Mouse (Mus musculus): ENCODE measurements around the gene Ttll4. TPM values are rescaled to one million over a fixed set of nuclear protein-coding genes. Genes with fewer than 3 reads are reported as not detected.

Gene Ttll4
- polyA plus RNA-seq, 1 experiment, result 42.5 TPM

DNA sequence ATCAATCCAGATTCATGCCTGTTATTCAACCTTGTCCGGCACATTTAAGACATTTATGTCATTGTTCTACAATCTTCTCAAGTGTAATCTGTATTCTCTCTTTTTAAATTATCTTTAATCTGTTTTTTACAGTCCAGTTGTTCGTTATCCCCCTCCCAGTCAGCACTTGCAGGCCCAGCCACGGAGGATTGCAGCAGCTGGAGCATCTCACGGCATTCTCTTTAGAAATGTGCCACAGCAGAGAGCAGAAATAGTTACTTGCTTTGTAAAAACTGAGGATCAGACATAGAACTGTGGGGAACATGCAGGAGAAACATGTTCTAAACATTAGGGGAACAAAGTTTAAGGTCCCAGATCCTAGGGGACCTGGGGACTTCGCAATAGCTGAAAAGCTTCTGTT, 43.5 kb downstream of the Ttll4 start:
- H3K4me3 ChIP-seq (ENCODE audit: insufficient read depth, low read length), result no peak overlapping the region

DNA sequence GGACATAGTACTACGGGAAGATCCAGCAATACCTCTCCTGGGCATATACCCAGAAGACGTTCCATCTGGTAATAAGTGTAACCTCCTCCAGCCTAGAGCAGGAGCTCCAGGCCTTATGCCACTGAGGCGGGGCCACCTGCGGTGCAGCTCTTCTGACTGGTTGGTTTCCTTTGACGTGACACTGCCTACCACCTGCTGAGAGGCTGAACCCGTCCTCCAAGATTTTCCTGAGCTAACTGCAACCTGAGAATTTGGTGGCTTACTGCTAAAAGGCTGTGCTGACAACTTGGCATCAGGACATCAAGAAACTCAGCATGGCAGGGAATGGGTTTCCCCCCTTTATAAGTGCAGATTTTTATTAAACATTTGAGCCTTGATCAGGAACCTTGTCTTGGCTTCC, 48.0 kb downstream of the Ttll4 start:
- H3K4me3 ChIP-seq (ENCODE audit: insufficient read depth, low read length), result no peak overlapping the region
- H3K4me1 ChIP-seq (ENCODE audit: control insufficient read depth, insufficient read depth, low read length), result no peaks in the 10 kb centered on the region
- TF ChIP-seq CTCF (IDR thresholded peaks at IDR 0.05; ENCODE audit: borderline replicate concordance, insufficient read depth, low read length) (no peak), POLR2A (IDR thresholded peaks at IDR 0.05; ENCODE audit: low read depth, low read length) (no peak)
- H3K27ac ChIP-seq (ENCODE audit: insufficient read depth, low read length), result no peak overlapping the region

More for the DNA sequence above, 43.5 kb downstream of the Ttll4 start:
- no peaks in the 10 kb centered on the region for H3K4me1 ChIP-seq (ENCODE audit: control insufficient read depth, insufficient read depth, low read length)
- TF ChIP-seq CTCF (IDR thresholded peaks at IDR 0.05; ENCODE audit: borderline replicate concordance, insufficient read depth, low read length) (no peak), POLR2A (IDR thresholded peaks at IDR 0.05; ENCODE audit: low read depth, low read length) (no peak)
- no peak overlapping the region for H3K27ac ChIP-seq (ENCODE audit: insufficient read depth, low read length)

DNA sequence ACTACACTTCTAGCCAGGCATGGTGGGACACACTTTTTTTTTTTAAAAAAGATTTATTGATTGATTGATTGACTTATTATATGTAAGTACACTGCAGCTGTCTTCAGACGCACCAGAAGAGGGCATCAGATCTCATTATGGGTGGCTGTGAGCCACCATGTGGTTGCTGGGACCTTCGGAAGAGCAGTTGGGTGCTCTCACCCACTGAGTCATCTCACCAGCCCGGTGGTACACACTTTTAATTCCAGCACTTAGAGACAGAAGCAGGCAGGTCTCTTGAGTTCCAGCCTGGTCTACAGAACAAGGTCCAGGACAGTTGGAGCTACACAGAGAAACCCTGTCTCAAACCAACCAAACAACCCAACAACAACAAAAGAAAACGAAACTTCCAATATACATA, 50.5 kb downstream of the Ttll4 start:
- no peak for TF ChIP-seq CTCF (IDR thresholded peaks at IDR 0.05; ENCODE audit: borderline replicate concordance, insufficient read depth, low read length)
- no peak for TF ChIP-seq POLR2A (IDR thresholded peaks at IDR 0.05; ENCODE audit: low read depth, low read length)
- no peaks in the 10 kb centered on the region for H3K4me1 ChIP-seq (ENCODE audit: control insufficient read depth, insufficient read depth, low read length)
- no peak overlapping the region for H3K27ac ChIP-seq (ENCODE audit: insufficient read depth, low read length)
- H3K4me3 ChIP-seq (ENCODE audit: insufficient read depth, low read length), result no peak overlapping the region

DNA sequence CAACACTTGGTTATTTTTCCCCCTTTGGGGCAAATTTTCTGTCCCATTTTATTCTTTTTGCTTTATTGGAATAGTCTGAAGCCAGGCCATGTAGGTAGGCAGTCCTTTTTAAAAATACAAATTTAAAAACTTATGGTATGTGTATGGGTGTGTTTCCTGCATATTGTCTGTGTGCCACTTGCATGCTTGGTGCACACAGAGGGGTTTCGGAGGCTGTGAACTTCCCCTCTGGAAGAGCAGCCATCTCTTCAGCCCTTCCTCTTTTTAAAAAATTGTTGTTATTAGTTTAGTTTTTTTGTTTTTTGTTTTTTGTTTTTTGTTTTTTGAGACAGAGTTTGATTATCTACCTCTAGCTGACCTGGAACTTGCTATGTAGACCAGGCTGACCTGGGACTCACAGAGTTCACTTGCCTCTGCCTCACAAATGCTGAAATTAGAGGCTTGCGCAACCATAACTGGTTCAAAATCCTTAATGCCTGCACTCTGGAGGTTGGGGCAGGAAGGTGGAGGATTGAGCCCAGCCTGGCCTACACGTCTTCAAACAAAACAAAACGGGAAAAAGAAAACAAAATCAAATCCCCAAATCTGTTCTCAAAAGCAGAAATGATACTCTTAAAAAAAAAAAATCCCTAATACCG, 51.0 kb downstream of the Ttll4 start:
- Histone ChIP-seq H3K4me1 (ENCODE audit: control insufficient read depth, insufficient read depth, low read length) (no peaks in the 10 kb centered on the region), H3K27ac (ENCODE audit: insufficient read depth, low read length) (no peak overlapping the region), H3K4me3 (ENCODE audit: insufficient read depth, low read length) (no peak overlapping the region)
- no peak for TF ChIP-seq POLR2A (IDR thresholded peaks at IDR 0.05; ENCODE audit: low read depth, low read length)
- no peak for TF ChIP-seq CTCF (IDR thresholded peaks at IDR 0.05; ENCODE audit: borderline replicate concordance, insufficient read depth, low read length)

DNA sequence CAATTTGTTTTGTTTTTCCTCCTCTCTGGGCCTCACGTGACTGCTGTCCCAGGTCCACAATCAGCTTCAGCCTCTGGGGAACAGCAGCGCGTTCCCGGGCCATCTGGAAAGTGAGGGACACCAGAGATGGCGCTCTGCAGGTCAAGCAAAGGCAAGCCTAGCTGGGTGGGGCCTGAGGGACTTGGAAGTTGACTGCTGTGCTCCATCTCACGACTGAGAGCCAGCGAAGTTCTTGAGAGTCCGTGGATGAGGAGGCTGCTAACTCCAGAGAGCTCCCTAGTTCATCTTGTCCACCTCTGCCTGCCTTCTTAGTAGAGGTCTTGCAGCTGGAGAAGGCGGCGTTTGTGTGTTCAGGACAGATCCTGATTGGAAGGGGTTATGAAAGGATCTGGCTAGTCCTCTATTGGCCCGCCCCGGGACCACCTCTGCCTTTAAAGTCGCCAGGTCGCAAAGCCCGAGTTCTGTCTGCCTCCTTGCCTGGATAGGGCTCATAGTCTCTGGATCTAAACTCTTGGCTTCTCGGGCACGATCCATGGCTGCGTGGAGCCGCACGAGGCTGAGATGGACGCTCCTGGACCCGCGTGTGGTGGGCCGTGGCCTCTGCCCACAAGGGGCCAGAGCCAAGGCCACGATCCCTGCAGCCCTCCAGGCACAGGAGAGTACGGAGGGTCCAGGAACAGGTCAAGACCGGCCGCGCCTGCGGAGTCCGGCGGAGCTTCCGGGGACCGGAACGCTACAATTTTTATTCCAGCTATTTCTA, 51.7 kb downstream of the Ttll4 start, which contains the start of gene Cyp27a1:
Gene Cyp27a1, plus strand, starts transcription at position 476 of the 760 bp plus-strand sequence.
- Histone ChIP-seq H3K27ac (ENCODE audit: insufficient read depth, low read length) (no peak within 1 kb of the TSS), H3K4me1 (ENCODE audit: control insufficient read depth, insufficient read depth, low read length) (no peaks in the 10 kb centered on the region), H3K4me3 (ENCODE audit: insufficient read depth, low read length) (peak within 1 kb of the TSS; percentile 26)
- TF ChIP-seq POLR2A (IDR thresholded peaks at IDR 0.05; ENCODE audit: low read depth, low read length) (peak; percentile 26), CTCF (IDR thresholded peaks at IDR 0.05; ENCODE audit: borderline replicate concordance, insufficient read depth, low read length) (no peak; the same call in 1 of the 2 replicates)

DNA sequence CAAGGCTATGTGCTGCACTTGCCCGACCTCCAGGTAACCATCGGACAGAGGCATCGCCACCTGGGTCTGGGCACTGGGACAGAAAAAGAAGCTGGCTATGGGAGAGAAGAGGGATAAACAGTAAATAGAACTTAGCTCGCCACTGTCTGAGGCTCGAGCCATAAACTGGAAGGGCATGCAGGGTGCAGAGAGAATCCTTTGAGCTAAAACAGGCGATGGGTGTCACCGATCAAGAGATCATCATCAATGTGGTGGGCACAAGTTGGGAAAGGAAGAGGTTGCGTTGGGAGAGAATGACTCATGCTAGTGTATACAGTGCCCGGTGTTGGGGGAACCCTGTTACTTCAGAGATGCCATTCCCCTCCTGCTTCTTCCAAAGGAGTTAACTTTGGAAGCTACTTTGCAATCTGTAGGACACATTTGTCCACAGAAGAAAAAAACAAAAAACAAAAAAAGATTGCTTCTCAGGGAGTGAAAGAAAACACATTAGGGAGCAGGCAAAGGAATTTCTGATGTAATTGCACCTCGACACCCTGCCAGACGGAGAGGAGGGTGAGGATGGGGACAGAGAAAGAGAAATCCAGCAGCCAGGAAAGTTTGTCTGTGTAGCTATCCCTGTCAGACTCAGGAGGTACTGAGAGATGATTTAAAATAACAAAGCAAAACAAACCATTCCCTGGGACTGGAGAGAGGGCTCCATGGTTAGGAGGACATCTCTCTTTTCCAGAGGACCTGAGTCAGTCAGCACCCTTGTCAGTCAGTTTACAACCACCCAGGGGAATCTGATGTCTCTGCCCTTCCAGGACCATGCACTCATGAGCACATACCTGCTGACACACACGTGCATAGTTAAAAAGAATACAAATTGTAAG, 52.5 kb downstream of the Ttll4 start:
- Histone ChIP-seq H3K27ac (ENCODE audit: insufficient read depth, low read length) (no peak overlapping the region), H3K4me1 (ENCODE audit: control insufficient read depth, insufficient read depth, low read length) (no peaks in the 10 kb centered on the region), H3K4me3 (ENCODE audit: insufficient read depth, low read length) (peak overlapping the region; percentile 26)
- TF ChIP-seq POLR2A (IDR thresholded peaks at IDR 0.05; ENCODE audit: low read depth, low read length) (no peak), CTCF (IDR thresholded peaks at IDR 0.05; ENCODE audit: borderline replicate concordance, insufficient read depth, low read length) (no peak)

DNA sequence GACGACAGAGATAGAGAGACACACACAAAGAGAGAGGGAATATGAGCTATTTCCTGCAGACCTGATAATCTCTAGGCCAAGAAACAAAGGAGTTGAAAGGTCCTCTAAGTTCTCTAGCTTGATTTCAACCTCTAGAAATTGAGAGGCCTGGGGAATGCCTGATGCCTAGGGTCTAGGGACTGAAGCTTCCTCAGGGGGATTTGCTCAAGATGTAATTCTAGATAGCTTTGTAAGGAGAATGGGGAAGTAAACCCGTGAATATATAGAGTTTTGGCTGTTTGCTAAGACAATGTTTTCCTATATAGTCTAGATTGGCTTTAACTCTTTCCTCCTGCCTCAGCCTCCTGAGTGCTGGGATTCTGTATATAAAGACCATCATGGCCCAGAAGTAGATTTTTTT, 53.4 kb downstream of the Ttll4 start:
- TF ChIP-seq CTCF (IDR thresholded peaks at IDR 0.05; ENCODE audit: borderline replicate concordance, insufficient read depth, low read length) (no peak), POLR2A (IDR thresholded peaks at IDR 0.05; ENCODE audit: low read depth, low read length) (no peak)
- no peak overlapping the region for H3K4me3 ChIP-seq (ENCODE audit: insufficient read depth, low read length)
- H3K27ac ChIP-seq (ENCODE audit: insufficient read depth, low read length), result no peak overlapping the region

DNA sequence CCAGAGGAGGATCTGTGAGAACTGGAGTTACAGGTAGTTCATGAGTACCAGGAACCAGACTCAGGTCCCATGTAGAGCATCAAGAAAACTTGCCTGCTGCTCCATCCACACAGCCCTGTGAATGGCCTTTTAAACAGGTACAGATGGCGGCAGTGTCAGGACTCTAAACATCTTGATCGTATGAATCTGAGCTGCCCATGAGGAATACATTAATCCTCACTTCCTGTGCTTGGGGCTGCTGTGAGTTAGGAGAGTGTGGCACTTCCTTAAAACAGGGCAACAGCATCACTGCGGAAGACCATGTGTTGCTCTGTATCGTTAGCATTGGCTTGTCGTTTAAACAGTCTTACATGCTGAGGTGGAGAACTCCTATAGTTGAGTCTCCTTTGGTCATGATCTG, 53.9 kb downstream of the Ttll4 start:
- TF ChIP-seq POLR2A (IDR thresholded peaks at IDR 0.05; ENCODE audit: low read depth, low read length) (no peak), CTCF (IDR thresholded peaks at IDR 0.05; ENCODE audit: borderline replicate concordance, insufficient read depth, low read length) (no peak)
- Histone ChIP-seq H3K4me1 (ENCODE audit: control insufficient read depth, insufficient read depth, low read length) (no peaks in the 10 kb centered on the region), H3K4me3 (ENCODE audit: insufficient read depth, low read length) (no peak overlapping the region), H3K27ac (ENCODE audit: insufficient read depth, low read length) (no peak overlapping the region)

More for the DNA sequence above, 53.4 kb downstream of the Ttll4 start:
- H3K4me1 ChIP-seq (ENCODE audit: control insufficient read depth, insufficient read depth, low read length), result no peaks in the 10 kb centered on the region

DNA sequence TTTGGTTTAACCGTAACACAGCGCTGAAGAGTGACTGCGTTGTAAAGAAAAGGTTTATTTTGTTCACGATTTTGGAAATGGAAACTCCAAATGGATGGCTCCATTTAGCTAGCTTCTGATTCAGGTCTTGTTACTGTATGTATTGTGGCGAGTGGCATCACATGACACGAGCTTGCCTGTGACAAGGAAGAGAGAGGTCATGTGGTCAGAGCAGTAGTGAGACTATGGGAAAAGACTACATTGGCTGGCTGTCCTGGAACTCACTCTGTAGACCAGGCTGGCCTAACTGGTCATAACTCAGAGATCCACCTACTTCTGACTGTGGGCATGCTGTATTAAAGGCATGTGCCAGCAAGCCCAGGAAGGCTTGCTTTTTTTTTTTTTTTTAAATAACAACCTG, 54.3 kb downstream of the Ttll4 start:
- no peaks in the 10 kb centered on the region for H3K4me1 ChIP-seq (ENCODE audit: control insufficient read depth, insufficient read depth, low read length)
- H3K4me3 ChIP-seq (ENCODE audit: insufficient read depth, low read length), result no peak overlapping the region
- TF ChIP-seq CTCF (IDR thresholded peaks at IDR 0.05; ENCODE audit: borderline replicate concordance, insufficient read depth, low read length) (no peak), POLR2A (IDR thresholded peaks at IDR 0.05; ENCODE audit: low read depth, low read length) (no peak)
- no peak overlapping the region for H3K27ac ChIP-seq (ENCODE audit: insufficient read depth, low read length)

Measured in embryonic fibroblast, embryonic 13.5 days (primary cell).